In the genomic region with DNA sequence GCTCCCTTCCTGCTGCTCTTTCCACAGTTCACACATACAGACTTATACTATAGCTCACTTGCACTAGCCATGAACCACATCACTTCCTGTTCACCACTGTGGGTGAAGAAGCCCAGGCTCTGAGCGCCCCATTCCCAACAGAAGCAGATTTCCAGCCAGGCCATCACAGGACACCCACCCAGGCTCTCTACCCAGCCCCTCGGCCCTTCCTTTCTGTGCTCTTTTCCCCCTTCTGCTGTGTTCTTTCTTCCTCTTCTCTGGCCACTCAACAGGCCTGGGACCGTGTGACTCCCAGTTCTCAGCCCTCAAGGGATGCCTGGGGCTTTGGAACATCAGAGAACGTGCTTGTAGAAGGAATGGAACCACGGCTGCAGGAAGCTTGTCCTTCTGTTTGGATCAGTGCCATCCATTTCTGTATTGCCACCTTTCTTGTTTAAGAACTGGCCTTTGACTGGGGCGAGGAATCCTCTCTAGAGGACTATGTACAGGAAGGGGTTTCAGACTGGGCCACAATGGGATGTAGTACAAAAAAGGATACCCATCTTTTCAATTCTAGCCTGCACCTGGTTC, we compare ENCODE assay signal across 27 mouse cellular contexts. TPM values are rescaled to one million over a fixed set of nuclear protein-coding genes. Genes with fewer than 3 reads are reported as not detected.
A peak's percentile ranks its signal among the peaks of the same experiment; 100 is the strongest.
DNase-seq lines count a peak whose midpoint lies in the region; ATAC-seq and TF ChIP-seq lines count a peak whose summit lies in the region.
"Had no signal": no experiment of that assay in that cellular context is flagged by ENCODE, and none has a peak within 500 bp of the region (broad histone marks: within the 10 kb centered on the region; RNA-seq: fewer than 3 reads in every experiment).

No protein-coding gene starts in this region.

- peaks cover 30% of the 10 kb centered on the region for H3K4me1 ChIP-seq in heart, embryonic 11.5 days (ENCODE audit: control insufficient read depth, insufficient read depth, low read length)
- H3K4me1 ChIP-seq in kidney, embryonic 15.5 days: peaks cover 54% of the 10 kb centered on the region
- no peaks in the 10 kb centered on the region; the same call in 1 of the 2 replicates for H3K4me1 ChIP-seq in lung, postnatal 0 days (ENCODE audit: insufficient read depth, low read depth, low read length)
- peaks cover 27% of the 10 kb centered on the region; the same call in 1 of the 2 replicates for H3K4me1 ChIP-seq in stomach, embryonic 16.5 days (ENCODE audit: control insufficient read depth, insufficient read depth, low read length)

- intact Hi-C loops in heart, postnatal 36 days (cut with DNase I): no loop called here

- H3K36me3 ChIP-seq in heart, embryonic 11.5 days (ENCODE audit: control insufficient read depth, insufficient read depth, low read length): no peaks in the 10 kb centered on the region
- H3K36me3 ChIP-seq in kidney, embryonic 15.5 days: 0 out of 2 replicates have a peak, but pooled peaks cover 5% of the 10 kb centered on the region
- no peaks in the 10 kb centered on the region for H3K36me3 ChIP-seq in lung, postnatal 0 days (ENCODE audit: insufficient read depth, low read length)
- H3K36me3 ChIP-seq in stomach, embryonic 16.5 days (ENCODE audit: control insufficient read depth, insufficient read depth, low read length): no peaks in the 10 kb centered on the region
- H3K36me3 ChIP-seq: midbrain, embryonic 12.5 days; neural tube, embryonic 12.5 days had no signal

- 0 out of 2 replicates have a peak overlapping the region, but pooled peaks have one; percentile 15 for H3K27ac ChIP-seq in heart, embryonic 11.5 days (ENCODE audit: low read depth, low read length)
- H3K27ac ChIP-seq in kidney, embryonic 15.5 days: peak overlapping the region; percentile 78
- H3K27ac ChIP-seq in lung, postnatal 0 days (ENCODE audit: low read length): peak overlapping the region; percentile 26; the same call in 1 of the 2 replicates
- peak overlapping the region; percentile 41; the same call in 1 of the 2 replicates for H3K27ac ChIP-seq in stomach, embryonic 16.5 days (ENCODE audit: low read length)
- H3K27ac ChIP-seq: forebrain, embryonic 13.5 days; limb, embryonic 13.5 days; liver, embryonic 14.5 days; midbrain, embryonic 12.5 days; neural tube, embryonic 12.5 days had no signal

- WGBS in heart, embryonic 11.5 days (ENCODE audit: insufficient replicate concordance): 61% methylated on average over 6 of the region's 6 CpGs
- 75% methylated on average over 6 of the region's 6 CpGs for WGBS in kidney, embryonic 15.5 days
- 41% methylated on average over 6 of the region's 6 CpGs for WGBS in lung, postnatal 0 days
- WGBS in stomach, embryonic 16.5 days: 64% methylated on average over 6 of the region's 6 CpGs

- H3K9ac ChIP-seq in heart, embryonic 11.5 days (ENCODE audit: low read depth, low read length): no peak overlapping the region
- no peak overlapping the region for H3K9ac ChIP-seq in kidney, embryonic 15.5 days
- no peak overlapping the region for H3K9ac ChIP-seq in lung, postnatal 0 days (replicated peaks; ENCODE audit: low read depth)
- 0 out of 2 replicates have a peak overlapping the region, but pooled peaks have one; percentile 17 for H3K9ac ChIP-seq in stomach, embryonic 16.5 days (ENCODE audit: low read length)
- H3K9ac ChIP-seq: forebrain, embryonic 13.5 days; limb, embryonic 13.5 days; liver, embryonic 14.5 days; midbrain, embryonic 12.5 days; neural tube, embryonic 12.5 days had no signal

- H3K9me3 ChIP-seq in heart, embryonic 11.5 days (replicated peaks; ENCODE audit: control insufficient read depth, low read length): no peaks in the 10 kb centered on the region
- H3K9me3 ChIP-seq in kidney, embryonic 15.5 days (replicated peaks): no peaks in the 10 kb centered on the region
- H3K9me3 ChIP-seq in lung, postnatal 0 days (ENCODE audit: low read length): no peaks in the 10 kb centered on the region
- no peaks in the 10 kb centered on the region for H3K9me3 ChIP-seq in stomach, embryonic 16.5 days (replicated peaks; ENCODE audit: control insufficient read depth, low read length)
- H3K9me3 ChIP-seq: forebrain, embryonic 13.5 days; limb, embryonic 13.5 days; midbrain, embryonic 12.5 days; neural tube, embryonic 12.5 days had no signal

- no peak for TF ChIP-seq EP300 in lung, postnatal 0 days (IDR thresholded peaks at IDR 0.05)

- H3K4me3 ChIP-seq in heart, embryonic 11.5 days (ENCODE audit: low read depth, low read length): no peak overlapping the region
- H3K4me3 ChIP-seq in kidney, embryonic 15.5 days (replicated peaks): no peak overlapping the region
- no peak overlapping the region for H3K4me3 ChIP-seq in lung, postnatal 0 days (ENCODE audit: low read depth, low read length)
- H3K4me3 ChIP-seq in stomach, embryonic 16.5 days (replicated peaks; ENCODE audit: low read length): no peak overlapping the region
- H3K4me3 ChIP-seq: erythroblast, embryonic 14.5 days; forebrain, embryonic 13.5 days; limb, embryonic 13.5 days; midbrain, embryonic 12.5 days; neural tube, embryonic 12.5 days had no signal

- no peak for ATAC-seq in heart, embryonic 11.5 days (replicated peaks; ENCODE audit: insufficient number of reproducible peaks, low FRiP score, low TSS enrichment)
- no peak for ATAC-seq in kidney, embryonic 15.5 days (replicated peaks; ENCODE audit: low FRiP score)
- no peak for ATAC-seq in lung, postnatal 0 days
- ATAC-seq in stomach, embryonic 16.5 days (ENCODE audit: insufficient read depth, low FRiP score): no peak
- ATAC-seq in cerebellum, adult (ENCODE audit: insufficient number of reproducible peaks, low FRiP score, low TSS enrichment): no peak
- ATAC-seq: forebrain, embryonic 13.5 days; hindbrain, embryonic 16.5 days had no signal

- peaks cover 7% of the 10 kb centered on the region; the same call in 1 of the 2 replicates for H3K27me3 ChIP-seq in heart, embryonic 11.5 days (ENCODE audit: control insufficient read depth, insufficient read depth, low read length)
- H3K27me3 ChIP-seq in kidney, embryonic 15.5 days: peaks cover 21% of the 10 kb centered on the region; the same call in 1 of the 2 replicates
- no peaks in the 10 kb centered on the region for H3K27me3 ChIP-seq in lung, postnatal 0 days (replicated peaks; ENCODE audit: insufficient read depth, low read length)
- no peaks in the 10 kb centered on the region for H3K27me3 ChIP-seq in stomach, embryonic 16.5 days (ENCODE audit: control insufficient read depth, insufficient read depth, low read length)

- TF ChIP-seq CTCF in lung, postnatal 0 days (IDR thresholded peaks at IDR 0.05): no peak

- H3K4me2 ChIP-seq in heart, embryonic 11.5 days: no peak overlapping the region
- no peak overlapping the region for H3K4me2 ChIP-seq in kidney, embryonic 15.5 days
- 0 out of 2 replicates have a peak overlapping the region, but pooled peaks have one; percentile 5 for H3K4me2 ChIP-seq in lung, postnatal 0 days (replicated peaks; ENCODE audit: low read depth, low read length)
- no peak overlapping the region for H3K4me2 ChIP-seq in stomach, embryonic 16.5 days (ENCODE audit: low read depth, low read length)
- H3K4me2 ChIP-seq: forebrain, embryonic 13.5 days; limb, embryonic 13.5 days; midbrain, embryonic 12.5 days; neural tube, embryonic 12.5 days had no signal

- DNase-seq in heart, postnatal 36 days: no peak
- DNase-seq in kidney, postnatal 4 days: no peak
- DNase-seq in lung, postnatal 0 days (ENCODE audit: low spot score): no peak
- no peak for DNase-seq in lung, postnatal 36 days
- DNase-seq: cerebellum, adult 9-10 months; gastrocnemius, postnatal 14 days; right cerebral cortex, adult 18-20 months; thymus, adult 2 months had no signal

RNA-seq across cellular contexts. Expression of a gene that starts 2.5 kb away (rescaled TPM):
- polyA plus RNA-seq in heart, embryonic 11.5 days (2014; fragmentation: Nextera tagmentation; extraction: Ambion mirVana): 9.7 and 12.5 TPM in 2 replicates
- 10 to 100 TPM in 1 of 2 experiments, 1 to 10 TPM in 1; 7.0 to 10.2 TPM for total RNA-seq in heart, postnatal 36 days (2021)
- 35.8 and 39.7 TPM in 2 replicates for polyA plus RNA-seq in kidney, embryonic 15.5 days (2015; fragmentation: Nextera tagmentation; extraction: Ambion mirVana)
- 59.5 and 63.6 TPM in 2 replicates for polyA plus RNA-seq in lung, postnatal 0 days (2015; fragmentation: Nextera tagmentation; extraction: Ambion mirVana)
- 38.5 and 38.6 TPM in 2 replicates for polyA plus RNA-seq in stomach, embryonic 16.5 days (2015; fragmentation: Nextera tagmentation; extraction: Ambion mirVana)
- total RNA-seq: common myeloid progenitor, adult 5-6 weeks had no signal
- polyA plus RNA-seq: C2C12; erythroblast, embryonic 14.5 days had no signal

RNA-seq across cellular contexts. Expression of a gene that starts 25.3 kb away (rescaled TPM):
- polyA plus RNA-seq in heart, embryonic 11.5 days (2014; fragmentation: Nextera tagmentation; extraction: Ambion mirVana): not detected in 2 replicates
- under 1 TPM in 1 of 2 experiments, not detected in 1; 0.17 TPM for total RNA-seq in heart, postnatal 36 days (2021)
- polyA plus RNA-seq in kidney, embryonic 15.5 days (2015; fragmentation: Nextera tagmentation; extraction: Ambion mirVana): 0.06 and 0.13 TPM in 2 replicates
- 0.08 and 0.14 TPM in 2 replicates for polyA plus RNA-seq in lung, postnatal 0 days (2015; fragmentation: Nextera tagmentation; extraction: Ambion mirVana)
- polyA plus RNA-seq in stomach, embryonic 16.5 days (2015; fragmentation: Nextera tagmentation; extraction: Ambion mirVana): 0.05 TPM in 1 of 2 replicates, not detected in the other
- total RNA-seq: common myeloid progenitor, adult 5-6 weeks; gastrocnemius, postnatal 14 days; hematopoietic stem cell, adult 5-6 weeks; layer of hippocampus, postnatal 25 days; left cerebral cortex, postnatal 10 days had no signal
- polyA plus RNA-seq: C2C12; embryonic facial prominence, embryonic 11.5 days; erythroblast, embryonic 14.5 days; forebrain, embryonic 13.5 days; frontal cortex, adult 2 months; hindbrain, embryonic 16.5 days; kidney, adult 2 months; limb, embryonic 13.5 days; midbrain, embryonic 12.5 days; neural tube, embryonic 12.5 days; thymus, adult 2 months had no signal

Comparison
In these comparisons a context has a peak if more than half of its experiments do, and no peak if none do; other contexts are left out.
1. H3K27ac ChIP-seq: peak in every context shown above with its lines; median percentile 78 in kidney, embryonic 15.5 days; 41 in stomach, embryonic 16.5 days; 26 in lung, postnatal 0 days; 15 in heart, embryonic 11.5 days.